In the genomic region with DNA sequence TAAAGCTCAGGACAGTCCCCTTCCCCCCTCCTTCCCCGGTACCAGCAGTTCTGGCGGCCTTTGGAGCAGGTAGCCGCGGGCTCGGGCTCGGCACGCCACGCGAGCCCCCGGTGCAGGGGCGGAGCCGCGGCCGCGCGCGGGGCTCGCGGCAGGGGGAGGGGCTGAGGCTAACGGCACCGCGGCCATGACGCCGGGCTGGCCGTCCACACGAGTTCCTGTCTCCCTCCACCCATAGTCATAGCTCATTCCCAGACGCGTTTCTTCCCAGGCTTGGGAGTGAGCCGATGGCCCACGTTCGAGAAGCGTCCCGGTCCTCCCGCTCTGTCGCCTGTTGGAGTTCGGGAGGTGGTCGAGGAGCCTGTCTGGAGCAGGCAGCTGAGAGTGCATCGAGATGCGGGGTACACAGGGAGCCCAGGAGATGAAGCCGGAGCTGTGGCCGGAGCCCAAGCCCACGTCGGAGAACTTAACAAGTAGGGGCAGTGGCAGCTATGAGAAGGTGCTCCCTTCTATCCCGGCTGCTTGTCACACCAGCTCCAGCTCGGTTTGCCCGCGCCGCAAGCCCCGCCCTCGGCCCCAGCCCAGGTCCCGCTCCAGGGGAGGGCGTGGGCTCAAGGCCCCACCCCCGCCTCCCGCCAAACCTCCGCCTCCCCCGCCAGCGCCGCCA, we compare ENCODE assay signal across 8 mouse cellular contexts. TPM values are rescaled to one million over a fixed set of nuclear protein-coding genes. Genes with fewer than 3 reads are reported as not detected.
DNase-seq lines count a peak whose midpoint lies in the region; ATAC-seq lines count a peak whose summit lies in the region.

No protein-coding gene starts in this region.

- peak; percentile 36 for ATAC-seq in activated CD4-positive, CD25-positive, alpha-beta regulatory T cell, adult 4 months
- ATAC-seq in hindbrain, embryonic 14.5 days (ENCODE audit: low FRiP score): peak; percentile 89

- no peaks in the 10 kb centered on the region for H3K4me1 ChIP-seq in hindbrain, embryonic 14.5 days (replicated peaks; ENCODE audit: control insufficient read depth, insufficient read depth, low read length)

- H3K27ac ChIP-seq in hindbrain, embryonic 14.5 days: peak overlapping the region; percentile 89

- no peaks in the 10 kb centered on the region for H3K9me3 ChIP-seq in hindbrain, embryonic 14.5 days (ENCODE audit: control insufficient read depth, low read length)

- peak; percentile 66 to 71 for DNase-seq in cerebellum, postnatal 36 days
- peak; percentile 8 for DNase-seq in gastrocnemius, adult 18-20 months (ENCODE audit: low spot score)
- DNase-seq in hindbrain, embryonic 14.5 days (ENCODE audit: low spot score): peak; percentile 55
- DNase-seq in layer of hippocampus, postnatal 25 days (ENCODE audit: extremely low spot score in 1 of 2, low spot score in 1 of 2): peak; percentile 26 to 31
- DNase-seq in lung, postnatal 25 days (ENCODE audit: low spot score): peak; percentile 26
- DNase-seq in retina, postnatal 7 days (ENCODE audit: low read depth, low spot score): peak; percentile 16
- DNase-seq in urinary bladder, adult 2 months (ENCODE audit: low spot score): peak; percentile 28

- H3K4me2 ChIP-seq in hindbrain, embryonic 14.5 days (replicated peaks): peak overlapping the region; percentile 56

- peak overlapping the region; percentile 66 for H3K9ac ChIP-seq in hindbrain, embryonic 14.5 days

- 0 out of 2 replicates have a peak, but pooled peaks cover 6% of the 10 kb centered on the region for H3K27me3 ChIP-seq in hindbrain, embryonic 14.5 days (ENCODE audit: control insufficient read depth, insufficient read depth, low read length)

- H3K36me3 ChIP-seq in hindbrain, embryonic 14.5 days (replicated peaks; ENCODE audit: control insufficient read depth, insufficient read depth): no peaks in the 10 kb centered on the region

- WGBS in hindbrain, embryonic 14.5 days: 20% methylated on average over 54 of the region's 58 CpGs

- H3K4me3 ChIP-seq in hindbrain, embryonic 14.5 days (replicated peaks; ENCODE audit: low read length): peak overlapping the region; percentile 55

RNA-seq across cellular contexts. Expression of a gene that starts 0.9 kb away (rescaled TPM):
- not detected for polyA plus RNA-seq in activated CD4-positive, CD25-positive, alpha-beta regulatory T cell, adult 4 months (2017; shearing (Covaris generic))
- not detected for total RNA-seq in gastrocnemius, adult 18-20 months (2021)
- polyA plus RNA-seq in hindbrain, embryonic 14.5 days (2014; fragmentation: Nextera tagmentation; extraction: Ambion mirVana): 3.3 and 3.7 TPM in 2 replicates
- total RNA-seq in layer of hippocampus, postnatal 25 days (2021): 1 to 10 TPM; 2.4 to 3.0 TPM
- 0.03 and 0.06 TPM in 2 replicates for polyA plus RNA-seq in urinary bladder, adult 2 months (2012; rRNA removed)

RNA-seq across cellular contexts. Expression of a gene that starts 30.2 kb away (rescaled TPM):
- 1 to 10 TPM in 1 of 2 experiments, under 1 TPM in 1; 0.46 to 1.0 TPM for polyA plus RNA-seq in activated CD4-positive, CD25-positive, alpha-beta regulatory T cell, adult 4 months (2017; shearing (Covaris generic))
- 1 to 10 TPM; 2.9 to 3.7 TPM for total RNA-seq in gastrocnemius, adult 18-20 months (2021)
- polyA plus RNA-seq in hindbrain, embryonic 14.5 days (2014; fragmentation: Nextera tagmentation; extraction: Ambion mirVana): 125 and 126 TPM in 2 replicates
- total RNA-seq in layer of hippocampus, postnatal 25 days (2021): 10 to 100 TPM; 59.4 to 61.2 TPM
- 25.4 and 29.9 TPM in 2 replicates for polyA plus RNA-seq in urinary bladder, adult 2 months (2012; rRNA removed)

Comparison
In these comparisons a context has a peak if more than half of its experiments do, and no peak if none do; other contexts are left out.
1. Peak in every context shown above with its lines: DNase-seq, ATAC-seq, H3K4me3 ChIP-seq and H3K27ac ChIP-seq.
2. DNase-seq: peak in every context shown above with its lines; median percentile 68 in cerebellum, postnatal 36 days; 55 in hindbrain, embryonic 14.5 days; 28 in layer of hippocampus, postnatal 25 days; 28 in urinary bladder, adult 2 months; 26 in lung, postnatal 25 days; 16 in retina, postnatal 7 days; 8 in gastrocnemius, adult 18-20 months.
3. RNA of a gene that starts 30.2 kb away (polyA plus RNA-seq): 125 to 126 TPM in hindbrain, embryonic 14.5 days and 25.4 to 29.9 TPM in urinary bladder, adult 2 months; 0.46 to 1.0 TPM in activated CD4-positive, CD25-positive, alpha-beta regulatory T cell, adult 4 months; every median in the first group is over 10 times any median in the second.